Mouse (Mus musculus): ENCODE results near the gene Abcb4.

GRCm38 (mm10) chr5:8902141-8902817, 8.8 kb downstream of the Abcb4 start:
- TF ChIP-seq CTCF (IDR thresholded peaks at IDR 0.05; ENCODE audit: low read depth), result no peak
- no peak for TF ChIP-seq EP300 (IDR thresholded peaks at IDR 0.05; ENCODE audit: low read depth)
